Mouse (Mus musculus) stomach, embryonic 14.5 days (tissue): ENCODE measurements around the gene Rbm45. TPM values are rescaled to one million over a fixed set of nuclear protein-coding genes. Genes with fewer than 3 reads are reported as not detected.
A peak's percentile ranks its signal among the peaks of the same experiment; 100 is the strongest.

Experiments
- ATAC-seq: fragments of 200-750 bp; cut with Nextera tagmentation; 2 replicates; pipeline ENCODE4 v1.8.0; 2017; ENCODE audit warnings: low read depth, moderate TSS enrichment; ENCODE audit not compliant: insufficient number of reproducible peaks, insufficient read depth, low FRiP score
- H3K27ac ChIP-seq: fragments of 300-500 bp; sonication (generic); 2 replicates; pipeline ENCODE4 v1.5.1; 2014; ENCODE audit warnings: mild to moderate bottlenecking, low read length, moderate library complexity, mixed read lengths
- H3K27me3 ChIP-seq: fragments of 300-500 bp; sonication (generic); 2 replicates; pipeline ENCODE4 v1.6.1; 2014; ENCODE audit warnings: low read length, control low read depth, mixed read lengths; ENCODE audit not compliant: control insufficient read depth, insufficient read depth
- H3K36me3 ChIP-seq: fragments of 300-500 bp; sonication (generic); 2 replicates; pipeline ENCODE4 v1.6.1; 2014; ENCODE audit warnings: mild to moderate bottlenecking, control low read depth, low read length, moderate library complexity, mixed read lengths; ENCODE audit not compliant: control insufficient read depth, insufficient read depth
- H3K4me1 ChIP-seq: fragments of 300-500 bp; sonication (generic); 2 replicates; pipeline ENCODE4 v1.6.1; 2014; ENCODE audit warnings: low read length, control low read depth, mixed read lengths; ENCODE audit not compliant: control insufficient read depth, insufficient read depth
- H3K4me2 ChIP-seq: fragments of 300-500 bp; sonication (generic); replicated peaks from 2 replicates; pipeline ENCODE4 v1.6.1; 2014; ENCODE audit warnings: low read depth, low read length, control low read depth
- H3K4me3 ChIP-seq: fragments of 300-500 bp; sonication (generic); 2 replicates; pipeline ENCODE4 v1.5.1; 2014; ENCODE audit warnings: low read depth, low read length, control low read depth
- H3K9ac ChIP-seq: fragments of 300-500 bp; sonication (generic); replicated peaks from 2 replicates; pipeline ENCODE4 v1.6.1; 2014; ENCODE audit warnings: low read depth, mild to moderate bottlenecking, control low read depth, low read length, moderate library complexity, mixed read lengths
- H3K9me3 ChIP-seq: fragments of 300-500 bp; sonication (generic); 2 replicates; pipeline ENCODE4 v1.6.1; 2016; ENCODE audit warnings: low read depth, low read length, control low read depth; ENCODE audit not compliant: control insufficient read depth
- WGBS: fragments of 180-500 bp; shearing (Covaris S2); extraction: QIAGEN DNeasy Blood & Tissue Kit; methylation state at CpG from one replicate; pipeline ENCODE4 v1.1.7; 2014; 5-methylcytosine and 5-hydroxymethylcytosine counted together
- polyA plus RNA-seq: library from polyadenylated mRNA; unstranded; fragments of >200 nt; fragmentation: Nextera tagmentation; extraction: Ambion mirVana; gene quantifications from 2 replicates; pipeline ENCODE4 v1.2.1, GENCODE M21; 2014

The Rbm45 gene
- polyA plus RNA-seq, 1 experiment from 2014 or later, result 16.7 TPM

- H3K4me2 ChIP-seq, result peak within 1 kb of the TSS; percentile 89
- WGBS, result 17% methylated on average over 41 of the region's 41 CpGs
- no peaks in the 10 kb centered on the region for H3K27me3 ChIP-seq
- 0 out of 2 replicates have a peak, but pooled peaks cover 3% of the 10 kb centered on the region for H3K4me1 ChIP-seq
- H3K4me3 ChIP-seq, result peak within 1 kb of the TSS; percentile 42
- peak; percentile 79 for ATAC-seq
- H3K27ac ChIP-seq, result no peak within 1 kb of the TSS
- H3K36me3 ChIP-seq, result no peaks in the 10 kb centered on the region
- H3K9me3 ChIP-seq, result no peaks in the 10 kb centered on the region
- H3K9ac ChIP-seq, result no peak within 1 kb of the TSS; the same call in 1 of the 2 replicates
These were observed 31.3 kb upstream of the Rbm45 start, which contains the start of gene Pde11a for GRCm38 (mm10) chr2:76338215-76339156. Gene Pde11a, minus strand, starts transcription at chr2:76338774.

- Histone ChIP-seq H3K9me3 (no peaks in the 10 kb centered on the region), H3K4me1 (0 out of 2 replicates have a peak, but pooled peaks cover 3% of the 10 kb centered on the region), H3K36me3 (no peaks in the 10 kb centered on the region), H3K27me3 (no peaks in the 10 kb centered on the region), H3K9ac (no peak overlapping the region), H3K4me3 (no peak overlapping the region), H3K27ac (no peak overlapping the region), H3K4me2 (no peak overlapping the region)
- no peak for ATAC-seq
- 86% methylated on average over 9 of the region's 9 CpGs for WGBS
These were observed 27.6 kb upstream of the Rbm45 start for GRCm38 (mm10) chr2:76342146-76342545.

DNA sequence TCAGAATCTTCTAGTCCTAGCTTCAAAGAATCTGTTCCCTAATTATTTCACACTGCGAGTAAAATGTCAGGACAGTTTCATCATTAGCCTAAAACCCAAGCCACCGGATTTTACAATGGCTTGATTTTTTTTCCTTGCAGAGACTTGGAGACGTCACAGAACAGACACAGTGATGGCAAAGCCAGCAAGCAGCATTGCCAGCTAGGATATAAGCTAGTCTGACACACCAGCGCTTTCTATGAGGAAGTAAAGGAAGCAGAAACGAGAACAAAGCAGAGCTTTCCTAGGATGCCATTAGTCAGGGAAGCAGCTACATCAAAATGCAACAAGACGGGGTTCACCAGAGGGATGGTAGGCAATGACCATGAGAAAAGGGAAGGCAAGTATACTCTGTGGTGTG, 21.9 kb upstream of the Rbm45 start:
- H3K9ac ChIP-seq, result no peak overlapping the region
- H3K4me2 ChIP-seq, result no peak overlapping the region
- no peaks in the 10 kb centered on the region for H3K27me3 ChIP-seq
- ATAC-seq, result no peak
- H3K36me3 ChIP-seq, result no peaks in the 10 kb centered on the region
- WGBS, result 72% methylated on average over 6 of the region's 6 CpGs
- H3K27ac ChIP-seq, result no peak overlapping the region
- no peaks in the 10 kb centered on the region for H3K4me1 ChIP-seq
- no peaks in the 10 kb centered on the region for H3K9me3 ChIP-seq
- no peak overlapping the region for H3K4me3 ChIP-seq

DNA sequence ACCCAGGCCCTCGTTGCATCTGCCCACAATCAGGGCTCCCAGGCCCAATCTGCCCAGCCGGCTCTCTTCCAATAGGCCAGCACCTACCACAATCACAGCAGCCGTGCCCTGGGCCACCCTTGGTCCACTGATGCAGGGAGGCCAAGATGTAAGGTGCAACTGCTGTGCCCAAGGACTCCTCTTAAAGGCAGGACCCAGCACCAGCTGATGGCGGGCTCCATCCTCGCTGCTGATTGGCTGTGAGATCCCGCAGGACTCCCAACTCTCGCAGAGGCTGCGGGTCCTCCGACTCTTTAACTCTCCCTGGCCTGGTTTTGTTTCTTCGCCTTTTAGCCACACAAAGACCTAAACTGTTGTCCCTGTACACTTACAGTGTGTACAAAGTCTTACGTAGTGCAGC, 9.6 kb upstream of the Rbm45 start, which contains the start of gene Cyct:
Gene Cyct (minus strand): TSS at position 225 of the 400 bp plus-strand sequence.
- Histone ChIP-seq H3K27me3 (no peaks in the 10 kb centered on the region), H3K36me3 (no peaks in the 10 kb centered on the region), H3K27ac (no peak within 1 kb of the TSS), H3K9ac (no peak within 1 kb of the TSS), H3K4me2 (no peak within 1 kb of the TSS), H3K4me1 (no peaks in the 10 kb centered on the region), H3K9me3 (no peaks in the 10 kb centered on the region), H3K4me3 (no peak within 1 kb of the TSS)
- no peak for ATAC-seq
- WGBS, result 87% methylated on average over 11 of the region's 11 CpGs

DNA sequence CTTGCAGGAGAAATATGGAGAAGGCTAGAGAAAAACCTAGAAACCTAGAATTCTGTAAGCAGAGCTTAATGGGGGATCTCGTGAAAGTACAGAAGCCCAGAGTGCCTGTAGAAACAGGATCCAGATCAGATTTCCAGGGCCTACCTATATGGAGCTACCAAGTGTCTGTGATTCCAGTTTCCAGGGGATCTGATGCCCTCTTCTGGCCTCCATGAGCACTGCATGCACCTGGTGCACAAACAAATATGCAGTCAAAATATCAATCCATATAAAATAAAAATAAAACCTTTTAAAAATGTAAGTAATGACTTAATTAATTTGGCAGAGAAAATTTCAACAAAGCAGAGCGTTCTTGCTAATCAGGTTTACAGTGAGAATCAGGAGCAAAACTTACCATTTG, 7.7 kb upstream of the Rbm45 start:
- Histone ChIP-seq H3K4me3 (no peak overlapping the region), H3K9ac (no peak overlapping the region), H3K36me3 (no peaks in the 10 kb centered on the region), H3K27ac (no peak overlapping the region), H3K4me1 (no peaks in the 10 kb centered on the region), H3K9me3 (no peaks in the 10 kb centered on the region), H3K4me2 (no peak overlapping the region), H3K27me3 (no peaks in the 10 kb centered on the region)
- ATAC-seq, result no peak
- WGBS, result 45% methylated on average over 2 of the region's 2 CpGs

- Histone ChIP-seq H3K27me3 (no peaks in the 10 kb centered on the region), H3K4me2 (no peak overlapping the region), H3K9me3 (no peaks in the 10 kb centered on the region), H3K4me1 (peaks cover under 1% of the 10 kb centered on the region; the same call in 1 of the 2 replicates), H3K36me3 (no peaks in the 10 kb centered on the region), H3K27ac (no peak overlapping the region), H3K4me3 (no peak overlapping the region), H3K9ac (no peak overlapping the region)
- ATAC-seq, result no peak
- 70% methylated on average over 4 of the region's 4 CpGs for WGBS
These were observed 4.0 kb upstream of the Rbm45 start for GRCm38 (mm10) chr2:76365811-76366210.

DNA sequence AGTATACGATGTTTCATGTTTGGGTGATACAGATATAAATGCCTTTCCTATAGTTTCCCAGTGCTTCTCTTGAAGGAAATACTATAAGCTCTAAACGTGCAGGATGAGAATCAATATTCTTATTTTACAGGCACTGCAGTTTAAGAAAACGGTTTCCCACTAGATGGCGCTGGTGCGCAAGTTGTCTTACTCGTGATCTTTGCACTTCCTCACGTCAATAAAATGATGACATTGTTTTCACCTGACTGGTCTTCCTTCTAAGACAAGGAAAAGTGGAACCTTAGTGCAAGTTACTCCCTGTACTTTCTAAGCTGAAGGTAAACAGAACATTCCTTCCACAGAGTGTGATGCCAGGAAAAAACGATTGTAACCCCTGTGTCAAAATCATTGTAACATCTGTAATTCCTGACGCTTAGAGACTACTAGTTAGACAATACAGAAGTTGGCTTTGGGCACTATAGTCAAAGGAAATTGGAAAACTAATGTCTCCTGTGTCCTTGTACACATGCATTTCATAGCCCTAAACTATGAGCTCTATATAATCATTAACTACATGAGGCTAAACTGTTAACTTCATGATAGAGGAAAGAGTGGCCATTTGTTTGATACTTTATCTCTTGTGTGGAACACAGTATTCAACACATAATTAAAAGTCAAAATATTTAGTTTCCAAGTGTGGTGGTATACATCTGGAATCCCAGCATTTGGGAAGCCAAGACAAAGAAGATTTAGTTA, 2.4 kb upstream of the Rbm45 start:
- no peak for ATAC-seq
- WGBS, result 12% methylated on average over 9 of the region's 9 CpGs

DNA sequence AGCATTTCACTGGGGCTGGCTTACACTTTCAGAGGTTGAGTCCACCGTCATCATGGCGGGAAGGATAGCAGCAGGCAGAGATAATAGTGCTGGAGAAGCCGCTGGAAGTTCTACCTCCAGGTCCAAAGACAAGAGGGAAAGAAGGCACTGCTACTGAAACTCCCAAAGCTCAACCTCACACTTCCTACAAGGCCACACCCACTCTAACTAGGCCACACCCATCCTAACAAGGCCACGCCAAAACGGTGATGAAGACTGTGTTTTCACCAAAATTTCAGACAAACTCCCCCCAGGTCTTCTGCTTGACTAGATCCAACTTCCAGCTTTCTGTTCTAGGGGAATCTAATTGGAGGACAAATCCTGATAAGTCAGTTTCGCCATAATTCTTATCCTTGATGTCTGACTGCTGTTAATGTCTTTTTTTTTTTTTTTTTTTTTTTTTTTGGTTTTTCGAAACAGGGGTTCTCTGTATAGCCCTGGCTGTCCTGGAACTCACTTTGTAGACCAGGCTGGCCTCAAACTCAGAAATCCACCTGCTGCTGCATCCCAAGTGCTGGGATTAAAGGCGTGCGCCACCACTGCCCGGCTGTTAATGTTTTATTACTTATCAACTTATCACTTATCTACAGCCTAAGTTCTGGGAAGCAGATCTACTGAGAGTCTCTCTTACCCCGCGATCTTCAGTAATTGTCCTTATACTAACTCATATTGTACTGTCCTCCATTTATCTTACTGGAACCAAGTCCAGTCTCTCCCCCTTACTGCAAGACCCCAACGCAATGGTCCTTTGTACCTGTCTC, 723 bp upstream of the Rbm45 start:
- no peaks in the 10 kb centered on the region for H3K27me3 ChIP-seq

More for the DNA sequence above, 2.4 kb upstream of the Rbm45 start:
- Histone ChIP-seq H3K4me2 (no peak overlapping the region), H3K4me3 (no peak overlapping the region), H3K9me3 (no peaks in the 10 kb centered on the region), H3K4me1 (peaks cover 5% of the 10 kb centered on the region; the same call in 1 of the 2 replicates), H3K36me3 (0 out of 2 replicates have a peak, but pooled peaks cover 2% of the 10 kb centered on the region), H3K27me3 (no peaks in the 10 kb centered on the region), H3K9ac (no peak overlapping the region), H3K27ac (no peak overlapping the region)

More for the DNA sequence above, 723 bp upstream of the Rbm45 start:
- H3K4me2 ChIP-seq, result no peak overlapping the region
- no peak for ATAC-seq
- H3K9ac ChIP-seq, result no peak overlapping the region
- no peak overlapping the region for H3K4me3 ChIP-seq
- peaks cover 14% of the 10 kb centered on the region for H3K36me3 ChIP-seq
- H3K9me3 ChIP-seq, result no peaks in the 10 kb centered on the region
- H3K4me1 ChIP-seq, result peaks cover 5% of the 10 kb centered on the region; the same call in 1 of the 2 replicates
- WGBS, result 68% methylated on average over 13 of the region's 13 CpGs
- no peak overlapping the region for H3K27ac ChIP-seq
